10 mouse cellular contexts compared by ENCODE assay signal in genomic region chr8:102978161-102978581, GRCm38 (mm10).
DNase-seq lines count a peak whose midpoint lies in the region; ATAC-seq and TF ChIP-seq lines count a peak whose summit lies in the region.
"Had no signal": no experiment of that assay in that cellular context is flagged by ENCODE, and none has a peak within 500 bp of the region (broad histone marks: within the 10 kb centered on the region; RNA-seq: fewer than 3 reads in every experiment).

No protein-coding gene starts in this region.

- no peak for TF ChIP-seq CTCF in gastrocnemius, adult 2 months (IDR thresholded peaks at IDR 0.05)

- peak; percentile 10 for DNase-seq in gastrocnemius, adult 18-20 months (ENCODE audit: low spot score)
- DNase-seq in gastrocnemius, adult 2 months: no peak
- peak; percentile 9 for DNase-seq in testis, postnatal 14 days (ENCODE audit: low spot score)
- DNase-seq in testis, postnatal 10 days (ENCODE audit: low spot score): no peak
- peak; percentile 19 for DNase-seq in retina, postnatal 1 day
- no peak for DNase-seq in right cerebral cortex, adult 18-20 months
- DNase-seq in layer of hippocampus, adult 8-10 months (ENCODE audit: low spot score in 2 of 2): no peak
- DNase-seq: cerebellum, adult 9-10 months had no signal

- peaks cover 39% of the 10 kb centered on the region for H3K4me1 ChIP-seq in limb, embryonic 13.5 days

- no peaks in the 10 kb centered on the region for H3K9me3 ChIP-seq in limb, embryonic 13.5 days
- H3K9me3 ChIP-seq: limb, embryonic 15.5 days had no signal

- H3K36me3 ChIP-seq in limb, embryonic 13.5 days: no peaks in the 10 kb centered on the region
- H3K36me3 ChIP-seq: limb, embryonic 15.5 days had no signal

- WGBS in limb, embryonic 13.5 days: 16% methylated on average over 7 of the region's 7 CpGs

- no peak overlapping the region for H3K9ac ChIP-seq in limb, embryonic 13.5 days
- H3K9ac ChIP-seq: limb, embryonic 15.5 days had no signal

- intact Hi-C loops in gastrocnemius, adult 2 months (cut with DNase I): no loop called here

- no peak overlapping the region for H3K27ac ChIP-seq in gastrocnemius, adult 2 months
- 0 out of 2 replicates have a peak overlapping the region, but pooled peaks have one; percentile 61 for H3K27ac ChIP-seq in limb, embryonic 13.5 days

- H3K27me3 ChIP-seq in limb, embryonic 13.5 days: no peaks in the 10 kb centered on the region
- H3K27me3 ChIP-seq: limb, embryonic 15.5 days had no signal

- no peak overlapping the region for H3K4me3 ChIP-seq in gastrocnemius, adult 2 months
- H3K4me3 ChIP-seq in limb, embryonic 13.5 days: no peak overlapping the region
- H3K4me3 ChIP-seq: limb, embryonic 15.5 days had no signal

- ATAC-seq in limb, embryonic 13.5 days (ENCODE audit: low FRiP score, low read depth): peak; percentile 67; the same call in 1 of the 2 replicates

- no peak overlapping the region for H3K4me2 ChIP-seq in limb, embryonic 13.5 days (replicated peaks)
- H3K4me2 ChIP-seq: limb, embryonic 15.5 days had no signal

Comparison
In these comparisons a context has a peak if more than half of its experiments do, and no peak if none do; other contexts are left out.
1. DNase-seq: peak in gastrocnemius, adult 18-20 months (single experiment), testis, postnatal 14 days (single experiment) and retina, postnatal 1 day (single experiment); none in gastrocnemius, adult 2 months (single experiment), testis, postnatal 10 days (single experiment), right cerebral cortex, adult 18-20 months (single experiment) and layer of hippocampus, adult 8-10 months (0 of 2).